Mouse (Mus musculus) thymus, adult 2 months (tissue): ENCODE data around the gene Gm27021. TPM values are rescaled to one million over a fixed set of nuclear protein-coding genes. Genes with fewer than 3 reads are reported as not detected.

ENCODE experiments used
- DNase-seq: peaks from one replicate; pipeline ENCODE4 v3.0.0; 2021
- H3K27ac ChIP-seq: fragments of 200-500 bp; 2 replicates; pipeline ENCODE4 v1.5.1; 2012; ENCODE audit warnings: low read length, control low read depth; ENCODE audit not compliant: control insufficient read depth, insufficient read depth
- H3K27me3 ChIP-seq: fragments of 200-500 bp; 2 replicates; pipeline ENCODE4 v1.6.1; 2012; ENCODE audit warnings: mild to moderate bottlenecking, low read length, moderate library complexity, mixed read lengths; ENCODE audit not compliant: control insufficient read depth, insufficient read depth
- H3K36me3 ChIP-seq: fragments of 200-500 bp; 2 replicates; pipeline ENCODE4 v1.6.1; 2012; ENCODE audit warnings: mild to moderate bottlenecking, low read length, moderate library complexity; ENCODE audit not compliant: control insufficient read depth, insufficient read depth
- H3K4me1 ChIP-seq: fragments of 200-500 bp; replicated peaks from 2 replicates; pipeline ENCODE4 v1.6.1; 2012; ENCODE audit warnings: low read length; ENCODE audit not compliant: control insufficient read depth, insufficient read depth
- H3K4me3 ChIP-seq: fragments of 200-500 bp; 2 replicates; pipeline ENCODE4 v1.5.1; 2012; ENCODE audit warnings: mild to moderate bottlenecking, low read length, control low read depth, moderate library complexity; ENCODE audit not compliant: control insufficient read depth, insufficient read depth
- CTCF ChIP-seq: fragments of 200-500 bp; IDR thresholded peaks from 2 replicates; pipeline ENCODE4 v1.5.1; 2012; ENCODE audit warnings: mild to moderate bottlenecking, control low read depth, low read length, moderate library complexity, borderline replicate concordance; ENCODE audit not compliant: control insufficient read depth, poor library complexity, insufficient read depth; ENCODE audit errors: extremely low read depth
- POLR2A ChIP-seq: fragments of 200-500 bp; IDR thresholded peaks from 2 replicates; pipeline ENCODE4 v1.6.1; 2012; ENCODE audit warnings: mild to moderate bottlenecking, low read length, control low read depth, moderate library complexity; ENCODE audit not compliant: control insufficient read depth, poor library complexity, insufficient read depth; ENCODE audit errors: extremely low read depth
- WGBS: fragments of 180-500 bp; shearing (Covaris S2); methylation state at CpG from one replicate; pipeline ENCODE4 v1.1.7; 2018; 5-methylcytosine and 5-hydroxymethylcytosine counted together
- polyA plus RNA-seq: library from polyadenylated mRNA; depleted of rRNA; stranded (reverse); fragments of >200 nt; gene quantifications from 2 replicates; pipeline ENCODE4 v1.2.3, GENCODE M21; 2012

Gm27021 gene
- polyA plus RNA-seq, 1 experiment, result 1.6 TPM

DNA sequence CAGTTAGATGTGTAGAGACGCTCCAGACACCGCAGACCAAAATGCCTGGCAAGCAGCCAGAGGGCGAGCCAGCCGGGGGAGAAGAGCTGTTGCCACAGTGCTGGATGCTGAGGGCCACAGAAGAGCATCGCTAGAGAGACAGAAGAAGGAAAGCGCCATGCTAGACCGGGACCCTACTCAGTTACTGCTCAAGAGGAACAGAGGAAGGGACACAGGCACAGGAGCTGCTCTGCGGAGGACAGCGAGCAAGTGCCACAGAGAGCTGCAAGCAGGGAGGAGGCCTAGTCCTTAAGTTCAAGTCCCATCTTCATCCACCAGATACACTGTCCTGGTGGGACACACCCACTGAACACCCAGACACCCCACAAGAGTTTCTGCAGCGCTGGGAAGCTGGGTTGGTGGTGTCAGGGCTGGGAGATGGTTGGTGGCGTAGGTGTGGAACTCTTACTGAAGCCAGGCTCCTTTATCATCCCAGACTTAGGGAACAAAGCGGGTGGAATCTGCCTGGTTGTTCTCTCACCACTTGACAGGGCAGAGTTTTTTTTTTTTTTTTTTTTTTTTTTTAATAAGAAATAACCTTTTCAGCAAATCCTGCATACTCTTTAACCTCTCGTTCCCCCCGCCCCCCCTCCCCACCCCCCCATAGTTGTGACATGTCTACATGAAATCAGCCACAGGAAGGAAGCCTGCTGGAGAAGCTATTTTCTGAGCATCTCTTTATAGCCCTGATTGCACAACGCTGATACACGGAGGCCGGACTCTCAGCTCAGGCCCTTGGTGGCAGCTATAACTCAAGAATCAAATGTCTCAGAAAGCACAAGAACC lies 29.5 kb upstream of the Gm27021 start:
- TF ChIP-seq POLR2A, result 0 out of 2 replicates have a peak, but pooled peaks have one; percentile 25
- no peak for TF ChIP-seq CTCF
- WGBS, result 22% methylated on average over 17 of the region's 17 CpGs
- Histone ChIP-seq H3K4me1 (peaks cover 58% of the 10 kb centered on the region), H3K27me3 (no peaks in the 10 kb centered on the region), H3K4me3 (no peak overlapping the region), H3K27ac (no peak overlapping the region), H3K36me3 (no peaks in the 10 kb centered on the region)
- peak; percentile 69 for DNase-seq

DNA sequence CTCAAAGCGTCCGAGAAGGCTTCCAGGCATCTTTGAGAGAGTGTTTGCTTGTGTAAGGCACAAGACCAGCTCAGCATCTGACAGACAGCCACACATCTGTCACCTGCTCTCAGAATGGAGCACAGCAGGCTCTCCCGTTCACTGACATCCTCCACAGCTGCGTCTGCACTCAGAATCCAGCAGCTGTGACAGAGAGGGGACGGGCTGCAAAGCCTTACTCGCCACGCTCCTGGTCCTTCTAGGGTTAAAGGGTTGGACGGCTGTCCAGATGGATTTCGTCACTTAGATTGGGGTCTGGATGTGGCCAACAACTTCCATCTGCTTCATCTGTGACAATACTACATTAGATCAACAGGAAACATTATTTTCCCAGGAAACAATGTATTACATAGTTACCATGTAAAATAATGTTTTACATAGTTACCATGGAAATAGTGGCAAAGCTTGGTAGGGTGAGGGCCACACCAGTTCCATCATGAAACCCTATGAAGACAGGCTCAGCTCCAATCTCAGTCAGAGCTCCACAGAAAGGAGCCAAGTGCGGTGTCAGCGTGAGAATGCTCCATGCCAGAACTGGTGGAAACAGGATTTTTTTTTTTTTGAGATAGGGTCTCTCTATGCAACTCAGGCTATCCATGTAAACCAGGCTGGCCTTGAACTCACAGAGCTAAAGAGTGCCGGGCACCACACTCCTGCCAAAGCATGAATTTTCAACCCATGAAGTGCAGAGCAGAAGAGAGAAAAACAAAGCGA lies 28.7 kb upstream of the Gm27021 start:
- no peak overlapping the region for H3K27ac ChIP-seq
- 15% methylated on average over 13 of the region's 13 CpGs for WGBS
- H3K27me3 ChIP-seq, result no peaks in the 10 kb centered on the region
- H3K36me3 ChIP-seq, result no peaks in the 10 kb centered on the region
- H3K4me1 ChIP-seq, result peaks cover 51% of the 10 kb centered on the region
- TF ChIP-seq POLR2A, result no peak
- 0 out of 2 replicates have a peak, but pooled peaks have one; percentile 17 for TF ChIP-seq CTCF
- peak; percentile 76 for DNase-seq
- H3K4me3 ChIP-seq, result no peak overlapping the region

DNA sequence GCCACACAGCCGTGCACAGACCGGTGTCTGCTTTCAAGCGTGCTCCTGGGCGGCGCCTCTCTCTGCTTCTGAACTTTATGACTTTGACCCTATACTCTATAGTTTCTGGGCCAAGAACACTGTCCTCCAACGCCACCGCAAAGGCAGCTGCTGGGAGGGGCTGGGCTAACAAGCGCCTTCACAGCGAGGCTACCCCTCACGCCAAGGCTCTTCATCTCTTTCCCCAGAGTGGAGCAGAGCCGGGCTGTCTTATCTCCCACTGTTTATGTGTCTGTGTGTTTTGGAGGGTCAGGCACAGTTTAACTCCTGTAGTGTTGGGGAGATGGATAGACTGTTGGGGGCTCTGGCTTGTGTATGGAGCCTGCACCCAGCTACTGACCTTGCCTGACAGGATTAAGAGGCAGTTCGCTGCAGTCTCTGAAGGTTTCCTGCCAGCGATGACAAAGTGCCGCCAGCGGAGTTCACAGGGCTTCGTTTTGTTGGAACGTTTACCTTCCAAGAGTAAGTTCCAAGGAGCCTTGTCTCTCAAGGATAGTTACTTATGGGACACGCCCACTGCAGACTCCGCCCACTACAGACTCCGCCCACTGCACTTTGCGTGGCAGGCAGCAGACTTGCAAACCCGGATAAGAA lies 26.1 kb upstream of the Gm27021 start:
- H3K27ac ChIP-seq, result no peak overlapping the region
- no peak overlapping the region for H3K4me3 ChIP-seq
- H3K4me1 ChIP-seq, result peaks cover 26% of the 10 kb centered on the region
- no peaks in the 10 kb centered on the region for H3K27me3 ChIP-seq
- H3K36me3 ChIP-seq, result no peaks in the 10 kb centered on the region
- TF ChIP-seq CTCF (no peak), POLR2A (no peak)
- no peak for DNase-seq
- 71% methylated on average over 22 of the region's 22 CpGs for WGBS

DNA sequence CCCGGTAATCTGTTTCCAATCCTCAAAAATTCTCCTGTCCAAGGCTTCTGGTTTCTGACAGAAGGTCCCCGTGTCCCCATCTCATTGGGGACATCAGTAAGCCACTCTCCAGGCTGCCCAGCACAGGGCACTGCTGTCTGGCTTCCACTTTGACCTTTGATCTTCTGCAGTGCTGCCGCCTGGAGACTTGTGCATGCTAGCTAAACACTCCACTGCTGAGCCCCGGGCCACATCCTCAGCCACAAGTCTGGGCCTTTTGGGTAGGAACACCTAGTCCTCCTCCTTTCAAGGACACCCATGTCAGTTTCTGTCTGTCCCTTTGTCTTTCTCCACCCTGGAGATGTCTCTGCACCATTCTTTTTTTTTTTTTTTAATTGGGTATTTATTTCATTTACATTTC lies 25.1 kb upstream of the Gm27021 start:
- WGBS, result 82% methylated on average over 4 of the region's 4 CpGs

DNA sequence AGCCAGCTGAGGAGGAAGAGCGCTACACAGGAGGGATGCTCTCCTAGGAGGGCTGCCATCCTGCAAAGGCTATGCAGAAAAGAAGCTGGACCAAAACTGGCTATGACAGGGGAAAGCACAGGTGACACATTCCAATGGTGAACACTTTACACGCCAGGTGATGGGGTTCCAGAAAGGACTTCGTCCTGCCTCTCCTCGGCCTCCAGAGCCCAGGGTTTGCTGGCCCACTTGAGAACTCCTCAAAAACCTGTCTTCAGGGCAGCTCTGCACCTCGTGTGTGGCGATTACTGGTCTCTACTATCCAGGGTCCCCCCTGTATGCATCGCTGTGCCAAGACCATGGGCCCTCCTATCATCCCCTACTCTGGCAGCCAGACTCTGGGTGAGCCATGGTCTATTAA lies 20.6 kb upstream of the Gm27021 start:
- Histone ChIP-seq H3K36me3 (no peaks in the 10 kb centered on the region), H3K27ac (no peak overlapping the region), H3K27me3 (no peaks in the 10 kb centered on the region), H3K4me1 (peaks cover 10% of the 10 kb centered on the region; the same call in 1 of the 2 replicates), H3K4me3 (no peak overlapping the region)
- no peak for DNase-seq
- TF ChIP-seq POLR2A (no peak), CTCF (no peak)
- 93% methylated on average over 7 of the region's 7 CpGs for WGBS

More for the DNA sequence above, 25.1 kb upstream of the Gm27021 start:
- H3K4me3 ChIP-seq, result no peak overlapping the region
- H3K27ac ChIP-seq, result no peak overlapping the region
- TF ChIP-seq POLR2A (no peak), CTCF (no peak)
- no peak for DNase-seq
- H3K4me1 ChIP-seq, result peaks cover 23% of the 10 kb centered on the region
- no peaks in the 10 kb centered on the region for H3K27me3 ChIP-seq
- no peaks in the 10 kb centered on the region for H3K36me3 ChIP-seq

DNA sequence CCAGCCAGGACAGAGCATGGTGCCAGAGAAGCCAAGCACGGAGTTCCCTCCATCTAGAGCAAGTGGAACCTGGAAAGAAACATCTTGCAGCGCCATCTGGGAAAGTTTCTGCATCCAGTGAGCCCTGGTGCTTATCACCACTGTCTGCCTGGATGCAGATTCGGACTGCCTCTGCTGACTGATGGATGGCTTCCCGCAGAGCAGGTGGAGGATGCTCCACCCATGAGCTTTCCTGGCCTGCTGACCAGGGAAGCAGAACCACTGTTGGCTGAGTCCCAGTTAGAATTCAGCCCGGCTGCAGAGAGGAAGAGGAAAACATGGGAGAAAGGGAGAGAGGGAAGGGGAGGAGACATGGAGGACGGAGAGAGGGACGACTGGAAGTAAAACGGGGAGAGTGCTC lies 19.9 kb upstream of the Gm27021 start:
- TF ChIP-seq CTCF (no peak), POLR2A (no peak)
- Histone ChIP-seq H3K36me3 (no peaks in the 10 kb centered on the region), H3K27me3 (no peaks in the 10 kb centered on the region), H3K4me3 (no peak overlapping the region), H3K27ac (no peak overlapping the region), H3K4me1 (peaks cover 8% of the 10 kb centered on the region; the same call in 1 of the 2 replicates)
- no peak for DNase-seq
- 90% methylated on average over 8 of the region's 8 CpGs for WGBS
